Mouse (Mus musculus): ENCODE data around the gene Sumo1. TPM values are rescaled to one million over a fixed set of nuclear protein-coding genes. Genes with fewer than 3 reads are reported as not detected.
A peak's percentile ranks its signal among the peaks of the same experiment; 100 is the strongest.

The Sumo1 gene
- polyA plus RNA-seq, 1 experiment = 32.2 TPM

- Histone ChIP-seq H3K4me1 (ENCODE audit: control insufficient read depth, insufficient read depth, low read length) (no peaks in the 10 kb centered on the region), H3K4me3 (ENCODE audit: control insufficient read depth, low read depth, low read length) (no peak overlapping the region), H3K27ac (ENCODE audit: control insufficient read depth, insufficient read depth, low read depth, low read length) (no peak overlapping the region), H3K27me3 (ENCODE audit: control insufficient read depth, insufficient read depth, low read length) (no peaks in the 10 kb centered on the region), H3K36me3 (ENCODE audit: control insufficient read depth, insufficient read depth, low read length) (no peaks in the 10 kb centered on the region)
- TF ChIP-seq CTCF (IDR thresholded peaks at IDR 0.05; ENCODE audit: control insufficient read depth, insufficient read depth, insufficient replicate concordance, low read depth, low read length) = no peak
- TF ChIP-seq POLR2A (IDR thresholded peaks at IDR 0.05; ENCODE audit: control insufficient read depth, low read depth, low read length) = no peak
These were observed 102.4 kb downstream of the Sumo1 start for GRCm38 (mm10) chr1:59568283-59568682.

GRCm38 (mm10) chr1:59567521-59567920, 103.1 kb downstream of the Sumo1 start:
- Histone ChIP-seq H3K4me1 (ENCODE audit: control insufficient read depth, insufficient read depth, low read length) (no peaks in the 10 kb centered on the region; the same call in none of the 2 replicates), H3K27ac (ENCODE audit: control insufficient read depth, insufficient read depth, low read depth, low read length) (no peak overlapping the region), H3K27me3 (ENCODE audit: control insufficient read depth, insufficient read depth, low read length) (no peaks in the 10 kb centered on the region), H3K36me3 (ENCODE audit: control insufficient read depth, insufficient read depth, low read length) (no peaks in the 10 kb centered on the region), H3K4me3 (ENCODE audit: control insufficient read depth, low read depth, low read length) (no peak overlapping the region)
- no peak for TF ChIP-seq CTCF (IDR thresholded peaks at IDR 0.05; ENCODE audit: control insufficient read depth, insufficient read depth, insufficient replicate concordance, low read depth, low read length)
- TF ChIP-seq POLR2A (IDR thresholded peaks at IDR 0.05; ENCODE audit: control insufficient read depth, low read depth, low read length) = no peak

DNA sequence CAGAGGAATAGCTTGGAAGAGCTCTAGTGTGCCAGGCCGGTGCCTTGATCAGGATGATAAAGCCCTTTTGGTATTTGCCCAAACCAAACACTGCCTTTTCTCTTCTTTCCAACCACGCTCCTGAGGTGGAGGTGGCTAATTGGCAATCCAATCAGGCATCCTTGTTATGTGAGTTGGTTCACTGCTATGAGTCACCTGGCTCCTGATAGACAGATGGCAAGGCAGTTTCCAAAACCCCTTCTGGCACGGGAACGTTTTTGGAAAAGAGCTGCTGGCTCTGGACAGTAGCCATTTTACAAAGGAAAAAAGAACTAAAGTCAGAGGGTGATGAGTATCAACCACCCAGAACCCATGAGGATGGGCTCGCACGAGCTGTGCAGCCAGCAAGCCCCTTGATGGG, 103.7 kb downstream of the Sumo1 start:
- no peaks in the 10 kb centered on the region for H3K27me3 ChIP-seq (ENCODE audit: control insufficient read depth, insufficient read depth, low read length)
- H3K27ac ChIP-seq (ENCODE audit: control insufficient read depth, insufficient read depth, low read depth, low read length) = no peak overlapping the region
- no peak overlapping the region for H3K4me3 ChIP-seq (ENCODE audit: control insufficient read depth, low read depth, low read length)
- peaks cover 2% of the 10 kb centered on the region for H3K4me1 ChIP-seq (ENCODE audit: control insufficient read depth, insufficient read depth, low read length)
- TF ChIP-seq POLR2A (IDR thresholded peaks at IDR 0.05; ENCODE audit: control insufficient read depth, low read depth, low read length) (no peak), CTCF (IDR thresholded peaks at IDR 0.05; ENCODE audit: control insufficient read depth, insufficient read depth, insufficient replicate concordance, low read depth, low read length) (no peak)
- no peaks in the 10 kb centered on the region for H3K36me3 ChIP-seq (ENCODE audit: control insufficient read depth, insufficient read depth, low read length)

- TF ChIP-seq POLR2A (IDR thresholded peaks at IDR 0.05; ENCODE audit: control insufficient read depth, low read depth, low read length) (no peak), CTCF (IDR thresholded peaks at IDR 0.05; ENCODE audit: control insufficient read depth, insufficient read depth, insufficient replicate concordance, low read depth, low read length) (no peak)
- Histone ChIP-seq H3K27me3 (ENCODE audit: control insufficient read depth, insufficient read depth, low read length) (no peaks in the 10 kb centered on the region), H3K27ac (ENCODE audit: control insufficient read depth, insufficient read depth, low read depth, low read length) (no peak overlapping the region), H3K4me1 (ENCODE audit: control insufficient read depth, insufficient read depth, low read length) (peaks cover 2% of the 10 kb centered on the region), H3K4me3 (ENCODE audit: control insufficient read depth, low read depth, low read length) (no peak overlapping the region), H3K36me3 (ENCODE audit: control insufficient read depth, insufficient read depth, low read length) (no peaks in the 10 kb centered on the region)
These were observed 104.4 kb downstream of the Sumo1 start for GRCm38 (mm10) chr1:59566281-59566680.

- H3K27ac ChIP-seq (ENCODE audit: control insufficient read depth, insufficient read depth, low read depth, low read length) = no peak overlapping the region
These were observed 104.8 kb downstream of the Sumo1 start for GRCm38 (mm10) chr1:59565804-59566203.

GRCm38 (mm10) chr1:59563581-59563980, 107.1 kb downstream of the Sumo1 start:
- TF ChIP-seq CTCF (IDR thresholded peaks at IDR 0.05; ENCODE audit: control insufficient read depth, insufficient read depth, insufficient replicate concordance, low read depth, low read length) (no peak), POLR2A (IDR thresholded peaks at IDR 0.05; ENCODE audit: control insufficient read depth, low read depth, low read length) (no peak)
- Histone ChIP-seq H3K36me3 (ENCODE audit: control insufficient read depth, insufficient read depth, low read length) (no peaks in the 10 kb centered on the region), H3K27me3 (ENCODE audit: control insufficient read depth, insufficient read depth, low read length) (no peaks in the 10 kb centered on the region), H3K27ac (ENCODE audit: control insufficient read depth, insufficient read depth, low read depth, low read length) (no peak overlapping the region), H3K4me3 (ENCODE audit: control insufficient read depth, low read depth, low read length) (no peak overlapping the region), H3K4me1 (ENCODE audit: control insufficient read depth, insufficient read depth, low read length) (peaks cover 2% of the 10 kb centered on the region)

More at GRCm38 (mm10) chr1:59565804-59566203, 104.8 kb downstream of the Sumo1 start:
- H3K4me1 ChIP-seq (ENCODE audit: control insufficient read depth, insufficient read depth, low read length) = peaks cover 2% of the 10 kb centered on the region
- H3K36me3 ChIP-seq (ENCODE audit: control insufficient read depth, insufficient read depth, low read length) = no peaks in the 10 kb centered on the region
- no peaks in the 10 kb centered on the region for H3K27me3 ChIP-seq (ENCODE audit: control insufficient read depth, insufficient read depth, low read length)
- TF ChIP-seq POLR2A (IDR thresholded peaks at IDR 0.05; ENCODE audit: control insufficient read depth, low read depth, low read length) = no peak
- TF ChIP-seq CTCF (IDR thresholded peaks at IDR 0.05; ENCODE audit: control insufficient read depth, insufficient read depth, insufficient replicate concordance, low read depth, low read length) = no peak
- H3K4me3 ChIP-seq (ENCODE audit: control insufficient read depth, low read depth, low read length) = no peak overlapping the region

DNA sequence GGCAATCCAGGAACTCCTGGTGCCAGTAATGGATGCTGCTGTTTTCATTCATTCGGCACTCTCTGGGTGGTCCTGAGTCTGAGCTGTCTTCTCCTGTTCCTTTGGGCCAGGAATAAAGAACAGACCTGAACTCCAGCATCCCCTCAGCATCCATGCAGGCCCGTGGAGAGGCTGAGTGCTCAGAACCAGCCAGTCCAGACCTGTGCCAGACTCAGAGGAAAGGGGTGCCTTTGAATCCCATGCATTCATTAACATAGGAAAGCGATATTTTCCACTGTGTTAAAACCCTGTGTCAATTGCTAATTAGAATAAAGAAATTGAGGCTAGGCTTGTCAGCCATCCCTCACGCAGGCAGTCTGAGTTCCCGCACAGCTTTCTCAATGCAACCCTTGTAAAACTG, 116.9 kb downstream of the Sumo1 start:
- Histone ChIP-seq H3K4me1 (ENCODE audit: control insufficient read depth, insufficient read depth, low read length) (no peaks in the 10 kb centered on the region), H3K36me3 (ENCODE audit: control insufficient read depth, insufficient read depth, low read length) (no peaks in the 10 kb centered on the region), H3K27me3 (ENCODE audit: control insufficient read depth, insufficient read depth, low read length) (no peaks in the 10 kb centered on the region), H3K4me3 (ENCODE audit: control insufficient read depth, low read depth, low read length) (no peak overlapping the region; the same call in 1 of the 2 replicates), H3K27ac (ENCODE audit: control insufficient read depth, insufficient read depth, low read depth, low read length) (no peak overlapping the region)
- TF ChIP-seq POLR2A (IDR thresholded peaks at IDR 0.05; ENCODE audit: control insufficient read depth, low read depth, low read length) = no peak
- no peak for TF ChIP-seq CTCF (IDR thresholded peaks at IDR 0.05; ENCODE audit: control insufficient read depth, insufficient read depth, insufficient replicate concordance, low read depth, low read length)

DNA sequence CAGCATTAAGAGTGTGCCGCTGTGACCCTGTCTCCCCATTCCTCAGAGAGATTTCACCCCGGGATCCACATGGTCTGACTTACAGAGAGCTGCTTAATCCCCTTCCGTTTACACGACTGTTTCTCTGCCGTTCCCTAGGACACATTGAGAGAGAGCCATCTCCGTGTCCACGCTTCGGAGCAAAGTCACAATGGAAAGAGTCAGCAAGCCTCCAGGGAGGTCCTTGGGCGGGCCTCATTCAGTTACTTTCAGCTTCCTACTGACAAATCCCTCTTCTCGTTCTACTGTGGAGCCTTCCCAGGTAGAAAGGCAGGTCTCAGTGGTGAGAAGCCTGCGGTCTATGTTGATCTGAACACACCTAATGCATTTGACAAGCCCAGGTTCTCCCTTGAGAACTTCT, 119.6 kb downstream of the Sumo1 start:
- no peaks in the 10 kb centered on the region for H3K4me1 ChIP-seq (ENCODE audit: control insufficient read depth, insufficient read depth, low read length)
- no peaks in the 10 kb centered on the region for H3K27me3 ChIP-seq (ENCODE audit: control insufficient read depth, insufficient read depth, low read length)
- TF ChIP-seq CTCF (IDR thresholded peaks at IDR 0.05; ENCODE audit: control insufficient read depth, insufficient read depth, insufficient replicate concordance, low read depth, low read length) (no peak), POLR2A (IDR thresholded peaks at IDR 0.05; ENCODE audit: control insufficient read depth, low read depth, low read length) (peak; percentile 52; the same call in 1 of the 2 replicates)
- peak overlapping the region; percentile 87 for H3K4me3 ChIP-seq (ENCODE audit: control insufficient read depth, low read depth, low read length)
- H3K36me3 ChIP-seq (ENCODE audit: control insufficient read depth, insufficient read depth, low read length) = no peaks in the 10 kb centered on the region
- H3K27ac ChIP-seq (ENCODE audit: control insufficient read depth, insufficient read depth, low read depth, low read length) = peak overlapping the region; percentile 73

All from testis, adult 2 months (tissue).